Mouse (Mus musculus) ZHBTc4 (cell line): ENCODE results near the gene Prkacb.

Source experiments
- DNase-seq: peaks from one replicate; pipeline ENCODE4 v3.0.0-alpha.2; 2011; ENCODE audit warnings: low read depth, low spot score

The Prkacb gene

DNA sequence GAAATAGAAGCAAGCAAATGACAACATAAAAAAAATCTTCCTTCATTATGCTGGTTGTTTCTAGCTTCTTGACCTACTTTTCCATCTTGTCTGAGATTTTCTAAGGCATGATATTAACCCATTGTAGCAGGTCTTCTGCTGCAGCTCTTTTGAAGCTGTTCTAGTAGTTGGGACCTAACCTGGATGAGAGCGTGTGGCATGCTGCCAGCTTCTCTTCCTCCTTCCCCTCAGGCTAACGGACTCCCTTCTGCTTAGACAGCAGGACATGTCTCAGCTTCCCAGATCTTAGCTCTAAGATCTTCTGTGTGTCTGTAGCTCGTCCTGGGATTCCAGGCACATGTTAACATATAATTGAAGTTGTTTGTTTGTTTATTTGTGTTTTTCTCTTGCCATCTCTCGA lies 93.1 kb downstream of the Prkacb start:
- no peak for DNase-seq

- no peak for DNase-seq
These were observed 94.5 kb downstream of the Prkacb start for GRCm38 (mm10) chr3:146718251-146718650.

DNA sequence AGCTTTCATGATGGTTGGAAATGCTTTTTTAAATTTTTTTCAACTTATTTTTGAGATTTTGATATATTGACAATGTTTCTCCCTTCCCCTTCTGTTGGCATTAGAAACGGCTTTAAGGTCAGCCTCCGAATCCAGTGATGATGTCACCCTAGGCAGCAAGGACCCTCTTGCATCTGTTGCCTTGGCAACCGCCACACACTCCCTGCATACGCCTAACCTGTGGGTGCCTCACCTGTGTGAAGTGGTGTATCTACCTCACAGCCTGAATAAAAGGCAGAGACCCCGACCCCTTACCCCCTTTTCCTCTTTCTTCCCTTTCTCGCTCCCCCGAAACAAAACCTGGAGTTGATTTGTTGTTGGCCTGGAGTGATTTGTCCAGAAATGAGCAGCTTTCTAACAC lies 100.5 kb downstream of the Prkacb start:
- DNase-seq: no peak

GRCm38 (mm10) chr3:146711559-146711958 lies 101.2 kb downstream of the Prkacb start:
- DNase-seq: no peak

GRCm38 (mm10) chr3:146711084-146711483 lies 101.7 kb downstream of the Prkacb start:
- DNase-seq: no peak

- DNase-seq: no peak
These were observed 103.7 kb downstream of the Prkacb start for GRCm38 (mm10) chr3:146709086-146709485.

DNA sequence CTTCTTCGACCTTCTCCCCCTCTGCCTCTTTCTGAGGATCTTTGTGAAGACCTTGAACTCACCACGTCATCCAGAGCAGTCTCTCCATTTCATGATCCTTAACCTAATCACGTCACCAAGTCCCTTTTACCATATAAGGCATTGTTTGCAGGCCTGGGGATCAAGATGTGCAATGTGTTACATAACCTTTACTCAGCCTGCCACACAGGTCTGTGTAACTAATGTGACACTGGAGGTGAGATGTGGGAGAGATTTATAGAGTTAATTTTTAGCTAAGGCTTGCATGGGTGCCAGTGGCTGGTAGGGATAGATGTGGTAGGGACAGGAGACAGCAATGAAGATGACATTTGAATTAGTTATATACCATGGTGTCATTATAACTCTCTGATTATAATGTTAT lies 104.4 kb downstream of the Prkacb start:
- DNase-seq: no peak

GRCm38 (mm10) chr3:146704099-146704498 lies 108.7 kb downstream of the Prkacb start:
- DNase-seq: no peak

DNA sequence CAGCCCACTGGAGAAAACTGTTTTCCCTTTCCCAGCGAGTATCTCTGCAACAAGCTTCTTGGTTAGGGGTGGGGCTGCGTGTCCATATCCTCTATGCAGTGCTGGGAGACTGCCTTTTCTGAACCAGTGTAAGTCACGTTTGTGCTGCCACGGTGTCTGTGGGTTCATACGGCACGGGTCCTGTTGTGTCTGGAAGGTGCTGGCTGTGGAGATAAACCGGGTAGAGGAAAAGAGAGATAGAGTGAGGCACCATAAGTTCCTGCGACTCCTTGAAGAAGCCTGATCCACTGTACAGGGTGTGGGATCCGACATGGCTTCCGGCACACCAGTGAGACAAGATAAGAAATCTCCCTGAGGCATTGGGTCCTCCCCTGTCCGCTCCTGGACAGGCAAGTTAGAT lies 112.7 kb downstream of the Prkacb start:
- no peak for DNase-seq

DNA sequence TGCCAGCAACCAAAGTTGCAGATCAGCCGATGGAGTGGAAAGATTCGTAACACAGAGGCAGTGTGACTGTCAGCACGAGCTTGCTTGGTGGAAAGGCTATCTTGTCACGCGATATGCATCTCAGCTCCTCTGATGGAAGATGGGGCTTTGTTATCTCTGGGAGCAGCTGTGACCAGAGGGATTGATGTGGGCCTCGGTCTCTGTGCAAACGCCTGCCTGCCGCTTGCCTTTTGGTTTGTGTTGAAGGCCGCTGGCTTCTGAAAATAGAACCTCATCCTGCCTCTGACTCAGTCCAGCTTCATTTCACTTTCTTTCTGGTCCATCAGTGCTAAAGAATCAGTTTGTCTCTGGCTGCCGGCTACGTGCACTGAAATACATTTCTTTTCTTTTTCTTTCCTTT lies 113.8 kb downstream of the Prkacb start:
- DNase-seq: no peak

GRCm38 (mm10) chr3:146692547-146692946 lies 120.2 kb downstream of the Prkacb start:
- DNase-seq: no peak

- no peak for DNase-seq
These were observed 125.6 kb downstream of the Prkacb start for GRCm38 (mm10) chr3:146687121-146687725.

- DNase-seq: no peak
These were observed 126.4 kb downstream of the Prkacb start for GRCm38 (mm10) chr3:146686428-146686827.

DNA sequence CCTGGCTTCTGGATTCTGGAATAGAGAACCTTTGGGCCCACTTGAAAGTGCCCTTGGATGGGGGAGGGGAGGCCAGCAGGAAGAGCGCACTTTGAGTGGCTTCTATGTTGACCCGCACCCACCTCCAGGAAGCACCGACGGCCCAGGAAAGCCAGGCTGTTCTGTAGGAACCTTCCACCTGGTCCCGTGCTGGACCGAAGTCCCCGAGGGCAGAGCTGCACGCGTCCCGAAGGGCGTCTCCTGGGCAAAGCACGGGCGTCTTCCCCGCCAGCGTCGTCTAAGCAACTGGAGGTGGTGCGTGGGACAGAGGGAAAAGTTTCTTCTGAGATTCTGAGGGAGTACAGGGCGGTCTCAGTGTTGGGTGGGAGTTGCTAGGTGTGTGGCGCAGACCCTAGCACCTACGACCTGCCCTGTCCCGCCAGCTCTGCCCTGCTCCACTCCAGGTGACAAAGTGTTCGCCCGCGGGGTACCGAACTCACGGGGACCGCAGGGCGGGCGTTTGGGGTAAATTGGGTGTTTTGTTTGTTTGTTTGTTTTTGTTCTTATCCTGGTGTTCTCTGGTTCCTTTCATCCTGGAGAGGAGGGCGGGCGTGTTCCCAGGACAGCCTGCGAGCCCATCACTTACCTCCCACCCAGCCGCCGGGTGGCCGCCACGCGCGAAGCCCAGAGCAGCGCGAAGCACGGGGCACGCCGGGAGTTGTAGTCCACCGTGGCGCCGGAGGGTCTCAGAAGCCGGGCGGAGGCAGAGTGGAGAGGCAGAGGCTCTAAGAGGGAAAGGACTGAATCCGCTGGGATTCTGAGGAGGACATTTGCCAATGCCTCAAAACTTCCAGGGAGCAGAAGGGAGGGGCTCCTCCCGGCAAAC lies 127.7 kb downstream of the Prkacb start, which contains the start of gene Samd13:
Samd13 (minus strand) TSS at position 782 of the 865 bp plus-strand sequence.
- DNase-seq: peak; percentile 71

- DNase-seq: no peak
These were observed 129.7 kb downstream of the Prkacb start for GRCm38 (mm10) chr3:146683095-146683494.

DNA sequence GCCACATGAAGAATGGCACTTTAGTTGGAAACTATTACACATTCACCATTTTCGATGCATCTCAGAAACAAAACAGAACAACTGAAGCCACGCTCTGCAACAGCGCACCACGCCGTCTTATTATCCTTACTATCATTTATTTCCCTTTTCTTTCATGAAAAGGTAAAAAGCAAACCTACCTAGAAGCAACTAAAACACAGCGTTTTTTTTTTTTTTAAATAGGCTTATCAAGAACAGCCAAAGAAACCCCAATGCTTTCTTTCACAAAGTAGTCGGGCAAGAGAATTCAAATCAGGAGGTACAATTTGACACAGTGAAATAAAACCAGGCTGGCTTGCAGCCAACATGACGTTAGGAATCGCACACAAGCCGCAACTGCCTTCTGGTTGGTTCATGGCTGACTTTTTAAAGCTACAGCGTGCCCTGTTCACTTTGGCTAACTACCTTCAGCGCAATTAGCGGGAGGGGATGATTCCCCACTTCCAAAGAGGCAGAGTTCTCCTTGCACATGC lies 130.6 kb downstream of the Prkacb start:
- DNase-seq: no peak

GRCm38 (mm10) chr3:146681696-146682095 lies 131.1 kb downstream of the Prkacb start:
- no peak for DNase-seq

DNA sequence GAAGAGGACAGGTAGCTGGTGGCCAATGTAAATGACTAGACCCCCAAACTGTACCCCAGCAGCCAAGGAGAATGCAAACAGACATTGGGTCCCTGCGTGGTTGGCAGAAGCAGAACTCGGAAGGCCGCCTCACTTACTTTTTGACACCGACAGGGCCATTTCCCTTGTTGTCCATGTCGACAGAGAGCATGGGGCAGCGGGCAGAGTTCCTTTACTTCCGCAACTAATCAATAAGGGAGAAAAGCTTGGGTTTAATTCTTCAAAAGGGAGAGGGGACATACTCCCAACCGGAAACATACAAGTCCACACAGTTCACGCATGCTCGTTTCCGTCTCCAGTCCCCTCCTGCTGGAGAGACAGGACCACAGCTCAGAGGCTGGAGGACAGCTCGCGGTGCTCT lies 132.2 kb downstream of the Prkacb start:
- no peak for DNase-seq

GRCm38 (mm10) chr3:146679646-146680045 lies 133.1 kb downstream of the Prkacb start:
- peak; percentile 66 for DNase-seq
